Mouse (Mus musculus): ENCODE data around the gene Ccz1. TPM values are rescaled to one million over a fixed set of nuclear protein-coding genes. Genes with fewer than 3 reads are reported as not detected.

Ccz1 gene
- polyA plus RNA-seq, 1 experiment from 2014 or later, result 98.1 TPM

DNA sequence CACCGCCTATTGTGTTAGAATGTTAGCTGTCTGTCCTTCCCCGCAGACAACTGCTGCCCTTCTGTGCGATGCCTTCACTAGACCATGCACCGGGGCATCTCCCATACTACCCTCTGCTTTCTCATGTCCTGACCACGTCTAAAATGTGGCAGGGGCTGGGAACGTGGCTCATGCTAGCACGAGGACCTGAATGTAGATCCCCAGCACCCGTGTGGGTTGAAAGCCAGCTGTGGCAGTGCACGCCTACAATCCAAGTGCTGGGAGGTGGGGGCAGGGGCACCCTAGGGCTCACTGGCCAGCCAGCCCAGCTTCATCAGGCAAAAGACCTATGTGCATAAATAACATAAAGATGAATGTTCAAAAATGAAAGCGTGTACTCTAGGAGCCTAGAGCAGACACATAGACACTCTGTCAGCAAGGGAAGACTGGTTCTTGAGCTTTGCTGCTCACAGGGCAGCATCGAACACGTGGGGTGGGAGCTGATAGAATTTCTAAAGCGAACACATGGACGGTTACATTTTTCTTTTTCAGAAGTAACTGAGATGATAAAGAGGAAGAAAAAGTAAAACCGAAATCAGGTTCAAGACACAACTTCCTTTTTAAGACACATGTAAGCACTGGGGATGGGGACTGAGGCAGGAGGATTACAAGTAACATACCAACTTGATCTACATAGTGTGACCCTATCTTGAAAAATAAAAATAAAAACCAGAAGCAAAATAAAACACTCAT is 12.1 kb downstream of the Ccz1 start:
- no peak overlapping the region for H3K4me3 ChIP-seq (ENCODE audit: low read depth, low read length)
- no peak for TF ChIP-seq CTCF (IDR thresholded peaks at IDR 0.05)
- no peak for TF ChIP-seq EP300 (IDR thresholded peaks at IDR 0.05)
- no peak overlapping the region for H3K27ac ChIP-seq (ENCODE audit: low read length)
- H3K9ac ChIP-seq (replicated peaks; ENCODE audit: low read depth), result no peak overlapping the region
- H3K9me3 ChIP-seq (ENCODE audit: low read length), result no peaks in the 10 kb centered on the region
- DNase-seq (ENCODE audit: low spot score) (no peak), ATAC-seq (no peak)
- peaks cover 55% of the 10 kb centered on the region for H3K36me3 ChIP-seq (ENCODE audit: insufficient read depth, low read length)
- no peaks in the 10 kb centered on the region for H3K4me1 ChIP-seq (ENCODE audit: insufficient read depth, low read depth, low read length)
- no peaks in the 10 kb centered on the region for H3K27me3 ChIP-seq (replicated peaks; ENCODE audit: insufficient read depth, low read length)
- H3K4me2 ChIP-seq (replicated peaks; ENCODE audit: low read depth, low read length), result no peak overlapping the region
- WGBS, result 91% methylated on average over 15 of the region's 15 CpGs

DNA sequence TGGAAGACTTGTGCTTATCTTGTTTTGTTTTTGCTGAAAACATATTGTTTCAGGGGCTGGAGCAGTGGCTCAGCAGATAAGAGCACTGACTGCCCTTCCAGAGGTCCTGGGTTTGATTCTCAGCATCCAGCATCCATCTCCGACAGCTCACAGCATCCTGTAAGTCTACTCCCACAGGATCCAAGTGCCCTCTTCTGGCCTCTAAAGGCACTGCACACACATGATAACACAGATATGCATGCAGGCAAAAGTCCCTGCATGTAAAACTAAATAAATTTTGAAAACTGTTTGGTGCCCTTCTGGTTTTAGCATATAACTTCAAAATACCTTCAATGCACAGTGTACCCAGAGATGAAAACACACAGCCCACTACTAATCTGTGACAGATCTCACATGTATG is 15.3 kb downstream of the Ccz1 start:
- Histone ChIP-seq H3K4me3 (ENCODE audit: low read depth, low read length) (no peak overlapping the region), H3K9ac (replicated peaks; ENCODE audit: low read depth) (no peak overlapping the region), H3K27ac (ENCODE audit: low read length) (no peak overlapping the region), H3K4me1 (ENCODE audit: insufficient read depth, low read depth, low read length) (no peaks in the 10 kb centered on the region), H3K9me3 (ENCODE audit: low read length) (no peaks in the 10 kb centered on the region), H3K36me3 (ENCODE audit: insufficient read depth, low read length) (peaks cover 62% of the 10 kb centered on the region), H3K4me2 (replicated peaks; ENCODE audit: low read depth, low read length) (no peak overlapping the region), H3K27me3 (replicated peaks; ENCODE audit: insufficient read depth, low read length) (no peaks in the 10 kb centered on the region)
- ATAC-seq (no peak), DNase-seq (ENCODE audit: low spot score) (no peak)
- 76% methylated on average over 1 of the region's 1 CpGs for WGBS
- peak; percentile 65 for TF ChIP-seq CTCF (IDR thresholded peaks at IDR 0.05)
- no peak for TF ChIP-seq EP300 (IDR thresholded peaks at IDR 0.05)

DNA sequence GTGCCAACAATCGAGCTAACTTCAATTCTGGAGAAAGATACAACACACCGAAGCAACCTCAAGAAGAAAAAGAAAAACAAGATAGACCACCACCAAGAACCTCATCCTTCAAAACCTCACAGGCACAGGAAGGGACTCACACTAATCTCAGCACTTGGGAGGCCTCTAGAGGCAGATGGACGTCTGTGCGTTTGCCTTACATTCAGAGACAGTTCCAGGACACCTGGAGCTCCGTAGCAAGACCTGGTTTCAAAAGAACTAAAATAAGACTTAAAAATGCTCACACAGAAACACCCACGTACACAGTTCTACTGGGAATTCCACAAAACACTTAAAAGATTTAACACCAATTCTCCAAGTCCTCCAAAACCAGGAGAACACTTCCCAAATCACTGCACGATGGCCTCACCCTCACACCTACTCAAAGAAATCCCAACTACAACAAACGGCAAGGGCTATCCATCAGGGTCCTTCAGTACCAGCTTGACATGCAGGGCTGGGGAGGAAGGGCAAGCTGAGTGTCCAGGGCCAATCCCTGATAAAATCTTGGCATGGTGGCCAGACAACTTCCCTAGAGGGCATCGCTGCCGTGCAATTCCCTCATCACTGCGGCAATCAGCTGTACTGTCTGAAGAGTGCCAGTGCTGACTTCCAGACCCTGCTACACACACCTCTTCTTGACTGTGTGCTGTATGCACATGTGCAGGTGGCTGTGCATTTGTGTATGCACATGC is 19.9 kb downstream of the Ccz1 start:
- Histone ChIP-seq H3K4me3 (ENCODE audit: low read depth, low read length) (no peak overlapping the region), H3K9me3 (ENCODE audit: low read length) (no peaks in the 10 kb centered on the region), H3K36me3 (ENCODE audit: insufficient read depth, low read length) (peaks cover 33% of the 10 kb centered on the region), H3K9ac (replicated peaks; ENCODE audit: low read depth) (no peak overlapping the region), H3K4me2 (replicated peaks; ENCODE audit: low read depth, low read length) (no peak overlapping the region), H3K27ac (ENCODE audit: low read length) (peak overlapping the region; percentile 86), H3K27me3 (replicated peaks; ENCODE audit: insufficient read depth, low read length) (no peaks in the 10 kb centered on the region), H3K4me1 (ENCODE audit: insufficient read depth, low read depth, low read length) (no peaks in the 10 kb centered on the region; the same call in 1 of the 2 replicates)
- peak; percentile 52 for TF ChIP-seq CTCF (IDR thresholded peaks at IDR 0.05)
- TF ChIP-seq EP300 (IDR thresholded peaks at IDR 0.05), result no peak
- peak; percentile 46 for DNase-seq (ENCODE audit: low spot score)
- 45% methylated on average over 11 of the region's 11 CpGs for WGBS
- ATAC-seq, result no peak

DNA sequence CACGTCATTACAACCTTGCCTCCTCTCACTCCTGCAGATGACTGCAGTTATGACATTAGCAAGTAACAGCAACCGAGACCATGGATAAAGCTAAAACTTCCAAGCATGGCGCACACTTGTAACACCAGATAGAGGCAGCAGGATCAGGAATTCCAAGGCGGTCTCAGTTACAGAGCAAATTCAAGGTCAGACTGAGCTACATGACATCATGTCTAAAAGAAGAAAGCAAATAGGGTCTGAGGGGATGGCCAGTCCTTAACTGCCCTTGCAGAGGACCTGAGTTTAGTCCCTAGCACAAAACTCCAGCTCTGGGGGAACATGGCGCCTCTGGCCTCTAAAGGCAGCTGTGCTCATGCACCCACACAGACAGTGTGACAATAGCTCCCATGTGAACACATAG is 20.8 kb downstream of the Ccz1 start:
- no peak for ATAC-seq
- H3K36me3 ChIP-seq (ENCODE audit: insufficient read depth, low read length), result peaks cover 30% of the 10 kb centered on the region

DNA sequence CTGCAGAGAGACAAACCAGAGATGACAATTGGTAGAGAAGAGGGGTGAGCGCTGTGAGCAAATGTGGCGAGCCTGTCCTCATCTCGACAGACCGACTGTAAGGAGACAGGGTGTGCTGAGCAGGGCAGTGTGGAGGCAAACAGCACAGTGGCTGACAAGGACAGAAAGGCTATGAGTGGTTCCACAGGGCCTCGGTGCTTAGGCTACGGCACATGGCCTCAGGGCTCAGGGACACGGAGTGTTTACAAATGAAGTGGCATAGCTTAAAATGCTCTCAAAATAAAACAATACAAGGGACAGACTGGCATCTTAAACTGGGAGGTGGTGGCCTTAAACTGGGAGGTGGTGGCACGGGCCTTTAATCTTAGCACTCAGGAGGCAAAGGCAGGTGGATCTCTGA is 21.4 kb downstream of the Ccz1 start:
- H3K36me3 ChIP-seq (ENCODE audit: insufficient read depth, low read length), result peaks cover 34% of the 10 kb centered on the region
- WGBS, result 65% methylated on average over 8 of the region's 8 CpGs
- peak; percentile 68 for ATAC-seq
- H3K9me3 ChIP-seq (ENCODE audit: low read length), result no peaks in the 10 kb centered on the region
- H3K27me3 ChIP-seq (replicated peaks; ENCODE audit: insufficient read depth, low read length), result no peaks in the 10 kb centered on the region
- no peak overlapping the region for H3K4me2 ChIP-seq (replicated peaks; ENCODE audit: low read depth, low read length)
- no peak for TF ChIP-seq EP300 (IDR thresholded peaks at IDR 0.05)
- TF ChIP-seq CTCF (IDR thresholded peaks at IDR 0.05), result no peak
- H3K4me3 ChIP-seq (ENCODE audit: low read depth, low read length), result no peak overlapping the region
- H3K27ac ChIP-seq (ENCODE audit: low read length), result peak overlapping the region; percentile 86
- H3K4me1 ChIP-seq (ENCODE audit: insufficient read depth, low read depth, low read length), result no peaks in the 10 kb centered on the region; the same call in 1 of the 2 replicates
- peak; percentile 63 for DNase-seq (ENCODE audit: low spot score)
- H3K9ac ChIP-seq (replicated peaks; ENCODE audit: low read depth), result no peak overlapping the region

More for the DNA sequence above, 20.8 kb downstream of the Ccz1 start:
- Histone ChIP-seq H3K9ac (replicated peaks; ENCODE audit: low read depth) (no peak overlapping the region), H3K27me3 (replicated peaks; ENCODE audit: insufficient read depth, low read length) (no peaks in the 10 kb centered on the region), H3K4me1 (ENCODE audit: insufficient read depth, low read depth, low read length) (no peaks in the 10 kb centered on the region; the same call in 1 of the 2 replicates), H3K4me3 (ENCODE audit: low read depth, low read length) (no peak overlapping the region), H3K9me3 (ENCODE audit: low read length) (no peaks in the 10 kb centered on the region), H3K4me2 (replicated peaks; ENCODE audit: low read depth, low read length) (no peak overlapping the region), H3K27ac (ENCODE audit: low read length) (peak overlapping the region; percentile 86)
- TF ChIP-seq EP300 (IDR thresholded peaks at IDR 0.05), result no peak
- WGBS, result 80% methylated on average over 5 of the region's 5 CpGs
- DNase-seq (ENCODE audit: low spot score), result no peak

DNA sequence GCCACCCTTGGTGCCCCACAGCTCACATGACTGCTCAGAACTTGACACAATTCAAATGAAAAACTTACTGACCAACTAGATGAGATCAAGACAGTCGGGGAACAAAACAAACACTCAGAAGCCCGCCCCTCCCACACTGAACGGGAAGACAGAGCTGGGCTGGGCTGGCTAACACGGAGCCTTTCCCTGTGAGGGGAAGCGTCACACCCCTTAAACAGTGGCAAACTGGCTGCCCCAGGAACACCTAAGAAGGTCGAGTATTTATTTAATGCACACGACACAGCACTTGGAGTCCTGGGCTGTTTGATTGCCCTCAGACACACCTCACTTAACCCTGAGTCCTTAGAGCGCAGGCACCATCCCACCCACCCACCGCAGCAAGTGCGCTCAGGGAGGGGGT is 22.0 kb downstream of the Ccz1 start:
- peak; percentile 94 for DNase-seq (ENCODE audit: low spot score)
- Histone ChIP-seq H3K4me1 (ENCODE audit: insufficient read depth, low read depth, low read length) (no peaks in the 10 kb centered on the region; the same call in 1 of the 2 replicates), H3K9ac (replicated peaks; ENCODE audit: low read depth) (no peak overlapping the region), H3K4me2 (replicated peaks; ENCODE audit: low read depth, low read length) (peak overlapping the region; percentile 44; the same call in 1 of the 2 replicates), H3K27me3 (replicated peaks; ENCODE audit: insufficient read depth, low read length) (no peaks in the 10 kb centered on the region), H3K4me3 (ENCODE audit: low read depth, low read length) (peak overlapping the region; percentile 32; the same call in 1 of the 2 replicates), H3K27ac (ENCODE audit: low read length) (peak overlapping the region; percentile 86), H3K9me3 (ENCODE audit: low read length) (no peaks in the 10 kb centered on the region), H3K36me3 (ENCODE audit: insufficient read depth, low read length) (peaks cover 34% of the 10 kb centered on the region)
- peak; percentile 95 for ATAC-seq
- peak; percentile 84 for TF ChIP-seq EP300 (IDR thresholded peaks at IDR 0.05)
- no peak for TF ChIP-seq CTCF (IDR thresholded peaks at IDR 0.05)
- WGBS, result 38% methylated on average over 10 of the region's 10 CpGs

Measured in lung, postnatal 0 days (tissue).